Mouse (Mus musculus) erythroblast, embryonic 14.5 days (primary cell): ENCODE measurements at regions not wholly inside any gene's neighbourhood (a gene's known extent, or its start where the extent isn't known, plus 50 kb on each side); places are given as distances from the start of the nearest gene placed in this dataset.

Experiments used
- H3K27me3 ChIP-seq: 2 replicates; pipeline ENCODE4 v1.6.1; 2012; ENCODE audit warnings: inconsistent platforms; ENCODE audit not compliant: control insufficient read depth
- H3K36me3 ChIP-seq: 2 replicates; pipeline ENCODE4 v1.6.1; 2012; ENCODE audit warnings: mild to moderate bottlenecking, inconsistent platforms; ENCODE audit not compliant: control insufficient read depth
- H3K4me1 ChIP-seq: 2 replicates; pipeline ENCODE4 v1.6.1; 2012; ENCODE audit warnings: inconsistent platforms; ENCODE audit not compliant: control insufficient read depth
- H3K4me3 ChIP-seq: replicated peaks from 2 replicates; pipeline ENCODE3; 2012; ENCODE audit warnings: moderate library complexity, mild to moderate bottlenecking, inconsistent platforms
- H3K9me3 ChIP-seq: 2 replicates; pipeline ENCODE4 v1.6.1; 2012; ENCODE audit warnings: low read length, inconsistent platforms, mixed read lengths; ENCODE audit not compliant: control insufficient read depth
- GATA1 ChIP-seq: IDR thresholded peaks from 2 replicates; pipeline ENCODE4 v1.6.1; 2012; ENCODE audit warnings: low read length, inconsistent platforms, mixed read lengths
- TAL1 ChIP-seq: IDR thresholded peaks from 3 replicates; pipeline ENCODE4 v1.6.1; 2012; ENCODE audit warnings: low read length, inconsistent platforms, mixed read lengths

GRCm38 (mm10) chr12:25958584-25958983 is 456.5 kb downstream of the Rnf144a start:
- Histone ChIP-seq H3K4me1 (no peaks in the 10 kb centered on the region), H3K36me3 (no peaks in the 10 kb centered on the region), H3K4me3 (no peak overlapping the region), H3K27me3 (no peaks in the 10 kb centered on the region), H3K9me3 (no peaks in the 10 kb centered on the region)
- TF ChIP-seq TAL1 (no peak), GATA1 (no peak)

GRCm38 (mm10) chr12:25957547-25957946 is 457.5 kb downstream of the Rnf144a start:
- Histone ChIP-seq H3K4me3 (no peak overlapping the region), H3K36me3 (no peaks in the 10 kb centered on the region), H3K9me3 (no peaks in the 10 kb centered on the region), H3K27me3 (no peaks in the 10 kb centered on the region), H3K4me1 (no peaks in the 10 kb centered on the region)
- no peak for TF ChIP-seq GATA1
- no peak for TF ChIP-seq TAL1

GRCm38 (mm10) chr12:25947107-25947506 is 467.9 kb downstream of the Rnf144a start:
- no peaks in the 10 kb centered on the region for H3K9me3 ChIP-seq
- H3K4me3 ChIP-seq, result no peak overlapping the region
- no peaks in the 10 kb centered on the region for H3K36me3 ChIP-seq
- no peaks in the 10 kb centered on the region for H3K27me3 ChIP-seq
- TF ChIP-seq GATA1 (no peak), TAL1 (no peak)
- no peaks in the 10 kb centered on the region for H3K4me1 ChIP-seq

- Histone ChIP-seq H3K9me3 (no peaks in the 10 kb centered on the region), H3K27me3 (no peaks in the 10 kb centered on the region), H3K36me3 (no peaks in the 10 kb centered on the region), H3K4me3 (no peak overlapping the region), H3K4me1 (no peaks in the 10 kb centered on the region)
- TF ChIP-seq TAL1 (no peak), GATA1 (no peak)
Observed at GRCm38 (mm10) chr12:25946121-25946520, 468.9 kb downstream of the Rnf144a start.

- Histone ChIP-seq H3K27me3 (no peaks in the 10 kb centered on the region), H3K4me3 (no peak overlapping the region), H3K4me1 (no peaks in the 10 kb centered on the region), H3K9me3 (no peaks in the 10 kb centered on the region), H3K36me3 (no peaks in the 10 kb centered on the region)
- no peak for TF ChIP-seq TAL1
- no peak for TF ChIP-seq GATA1
Observed at GRCm38 (mm10) chr12:25938856-25939255, 476.2 kb downstream of the Rnf144a start.

- H3K4me3 ChIP-seq, result no peak overlapping the region
- no peaks in the 10 kb centered on the region for H3K27me3 ChIP-seq
- no peak for TF ChIP-seq GATA1
- no peak for TF ChIP-seq TAL1
- H3K36me3 ChIP-seq, result no peaks in the 10 kb centered on the region
- H3K4me1 ChIP-seq, result no peaks in the 10 kb centered on the region
- no peaks in the 10 kb centered on the region for H3K9me3 ChIP-seq
Observed at GRCm38 (mm10) chr12:25934946-25935345, 480.1 kb downstream of the Rnf144a start.

GRCm38 (mm10) chr12:25934526-25934925 is 480.5 kb downstream of the Rnf144a start:
- Histone ChIP-seq H3K9me3 (no peaks in the 10 kb centered on the region), H3K4me1 (no peaks in the 10 kb centered on the region), H3K36me3 (no peaks in the 10 kb centered on the region), H3K27me3 (no peaks in the 10 kb centered on the region), H3K4me3 (no peak overlapping the region)
- TF ChIP-seq TAL1 (no peak), GATA1 (no peak)

- Histone ChIP-seq H3K9me3 (no peaks in the 10 kb centered on the region), H3K36me3 (no peaks in the 10 kb centered on the region), H3K27me3 (no peaks in the 10 kb centered on the region), H3K4me1 (no peaks in the 10 kb centered on the region), H3K4me3 (no peak overlapping the region)
- TF ChIP-seq TAL1 (no peak), GATA1 (no peak)
Observed at GRCm38 (mm10) chr12:25926367-25926766, 488.7 kb downstream of the Rnf144a start.

GRCm38 (mm10) chr12:25924526-25924925 is 490.5 kb downstream of the Rnf144a start:
- no peaks in the 10 kb centered on the region for H3K27me3 ChIP-seq
- TF ChIP-seq TAL1 (no peak), GATA1 (no peak)
- no peak overlapping the region for H3K4me3 ChIP-seq
- no peaks in the 10 kb centered on the region for H3K9me3 ChIP-seq
- H3K4me1 ChIP-seq, result no peaks in the 10 kb centered on the region
- H3K36me3 ChIP-seq, result no peaks in the 10 kb centered on the region

GRCm38 (mm10) chr12:25923772-25924171 is 491.3 kb downstream of the Rnf144a start:
- Histone ChIP-seq H3K27me3 (no peaks in the 10 kb centered on the region), H3K36me3 (no peaks in the 10 kb centered on the region), H3K4me1 (no peaks in the 10 kb centered on the region), H3K4me3 (no peak overlapping the region), H3K9me3 (no peaks in the 10 kb centered on the region)
- TF ChIP-seq TAL1, result no peak
- TF ChIP-seq GATA1, result no peak
